Comparison of ENCODE assay signal across 28 mouse cellular contexts in genomic region chr13:43144720-43145418, GRCm38 (mm10). TPM values are rescaled to one million over a fixed set of nuclear protein-coding genes. Genes with fewer than 3 reads are reported as not detected.
DNase-seq lines count a peak whose midpoint lies in the region; ATAC-seq and TF ChIP-seq lines count a peak whose summit lies in the region.
"Had no signal": no experiment of that assay in that cellular context is flagged by ENCODE, and none has a peak within 500 bp of the region (broad histone marks: within the 10 kb centered on the region; RNA-seq: fewer than 3 reads in every experiment).

No protein-coding gene starts in this region.

- 0 out of 2 replicates have a peak overlapping the region, but pooled peaks have one; percentile 16 for H3K27ac ChIP-seq in heart, embryonic 10.5 days
- H3K27ac ChIP-seq in heart, embryonic 11.5 days (ENCODE audit: low read depth, low read length), result no peak overlapping the region
- no peak overlapping the region for H3K27ac ChIP-seq in liver, adult 2 months (replicated peaks; ENCODE audit: insufficient read depth, low read depth, low read length)
- H3K27ac ChIP-seq in liver, embryonic 12.5 days, result no peak overlapping the region
- H3K27ac ChIP-seq: forebrain, embryonic 13.5 days; heart, embryonic 13.5 days; hindbrain, embryonic 14.5 days; limb, embryonic 10.5 days; limb, embryonic 15.5 days; liver, embryonic 15.5 days; lung, embryonic 15.5 days; midbrain, embryonic 10.5 days; midbrain, embryonic 15.5 days; stomach, embryonic 15.5 days had no signal

- H3K27me3 ChIP-seq in heart, embryonic 10.5 days (ENCODE audit: insufficient read depth, poor library complexity, severe bottlenecking), result no peaks in the 10 kb centered on the region
- no peaks in the 10 kb centered on the region for H3K27me3 ChIP-seq in heart, embryonic 11.5 days (ENCODE audit: control insufficient read depth, insufficient read depth, low read length)
- H3K27me3 ChIP-seq in liver, adult 2 months (ENCODE audit: control insufficient read depth, insufficient read depth, low read length), result no peaks in the 10 kb centered on the region
- no peaks in the 10 kb centered on the region for H3K27me3 ChIP-seq in liver, embryonic 12.5 days (replicated peaks)
- H3K27me3 ChIP-seq: forebrain, embryonic 13.5 days; heart, embryonic 13.5 days; limb, embryonic 15.5 days; liver, embryonic 15.5 days; lung, embryonic 15.5 days; midbrain, embryonic 15.5 days; stomach, embryonic 15.5 days had no signal

- DNase-seq in heart, embryonic 10.5 days (ENCODE audit: low spot score), result no peak
- peak; percentile 56 for DNase-seq in kidney, postnatal 14 days
- DNase-seq in kidney, adult 8-10 months, result no peak
- peak; percentile 82 for DNase-seq in liver, adult 2 months (ENCODE audit: extremely low read depth, low read depth, low spot score)
- peak; percentile 54 to 57 for DNase-seq in kidney, postnatal 36 days
- no peak for DNase-seq in left cerebral cortex, adult 11 months (ENCODE audit: low spot score)
- DNase-seq: adrenal gland, postnatal 10 days; cerebellum, adult 11 months; cerebellum, adult 9-10 months; cerebellum, postnatal 36 days; gastrocnemius, postnatal 25 days; heart, adult 18-20 months; heart, postnatal 10 days; thymus, postnatal 25 days had no signal

- no peak overlapping the region for H3K4me3 ChIP-seq in heart, embryonic 10.5 days
- H3K4me3 ChIP-seq in heart, embryonic 11.5 days (ENCODE audit: low read depth, low read length), result no peak overlapping the region
- no peak overlapping the region for H3K4me3 ChIP-seq in liver, adult 2 months (ENCODE audit: insufficient read depth, low read depth, low read length)
- H3K4me3 ChIP-seq in liver, embryonic 12.5 days, result no peak overlapping the region
- H3K4me3 ChIP-seq: forebrain, embryonic 13.5 days; heart, embryonic 13.5 days; limb, embryonic 10.5 days; limb, embryonic 15.5 days; liver, embryonic 15.5 days; lung, embryonic 15.5 days; midbrain, embryonic 10.5 days; midbrain, embryonic 15.5 days; stomach, embryonic 15.5 days had no signal

- no peak for TF ChIP-seq CTCF in liver, adult 2 months (IDR thresholded peaks at IDR 0.05; ENCODE audit: low read depth, low read length)

- WGBS in heart, embryonic 10.5 days, result 74% methylated on average over 7 of the region's 7 CpGs
- 76% methylated on average over 7 of the region's 7 CpGs for WGBS in heart, embryonic 11.5 days (ENCODE audit: insufficient replicate concordance)
- WGBS in liver, adult 2 months, result 51% methylated on average over 7 of the region's 7 CpGs
- WGBS in liver, embryonic 12.5 days (ENCODE audit: insufficient replicate concordance), result 60% methylated on average over 7 of the region's 7 CpGs

- TF ChIP-seq POLR2A in liver, adult 2 months (IDR thresholded peaks at IDR 0.05; ENCODE audit: extremely low read depth, insufficient read depth, low read length), result no peak

- H3K9ac ChIP-seq in heart, embryonic 11.5 days (ENCODE audit: low read depth, low read length), result no peak overlapping the region
- no peak overlapping the region for H3K9ac ChIP-seq in liver, adult 2 months (ENCODE audit: low read depth, low read length)
- H3K9ac ChIP-seq in liver, embryonic 12.5 days, result no peak overlapping the region
- H3K9ac ChIP-seq: forebrain, embryonic 13.5 days; heart, embryonic 13.5 days; hindbrain, embryonic 14.5 days; limb, embryonic 15.5 days; liver, embryonic 15.5 days; lung, embryonic 15.5 days; midbrain, embryonic 15.5 days; stomach, embryonic 15.5 days had no signal

- no peaks in the 10 kb centered on the region for H3K36me3 ChIP-seq in heart, embryonic 10.5 days
- H3K36me3 ChIP-seq in heart, embryonic 11.5 days (ENCODE audit: control insufficient read depth, insufficient read depth, low read length), result 0 out of 2 replicates have a peak, but pooled peaks cover 2% of the 10 kb centered on the region
- no peaks in the 10 kb centered on the region for H3K36me3 ChIP-seq in liver, adult 2 months (ENCODE audit: control insufficient read depth, insufficient read depth, low read length)
- H3K36me3 ChIP-seq in liver, embryonic 12.5 days, result no peaks in the 10 kb centered on the region
- H3K36me3 ChIP-seq: G1E; limb, embryonic 10.5 days; liver, embryonic 15.5 days; lung, embryonic 15.5 days; midbrain, embryonic 10.5 days; midbrain, embryonic 15.5 days; stomach, embryonic 15.5 days had no signal

- no peaks in the 10 kb centered on the region for H3K79me2 ChIP-seq in liver, adult 2 months (ENCODE audit: control insufficient read depth, insufficient read depth, low read length)

- ATAC-seq in heart, embryonic 11.5 days (replicated peaks; ENCODE audit: insufficient number of reproducible peaks, low FRiP score, low TSS enrichment), result no peak
- ATAC-seq in liver, embryonic 12.5 days, result no peak
- ATAC-seq: forebrain, embryonic 13.5 days; intestine, postnatal 0 days; midbrain, embryonic 15.5 days had no signal

- H3K9me3 ChIP-seq in heart, embryonic 10.5 days, result no peaks in the 10 kb centered on the region
- no peaks in the 10 kb centered on the region for H3K9me3 ChIP-seq in heart, embryonic 11.5 days (replicated peaks; ENCODE audit: control insufficient read depth, low read length)
- no peaks in the 10 kb centered on the region for H3K9me3 ChIP-seq in liver, embryonic 12.5 days (replicated peaks)
- H3K9me3 ChIP-seq: forebrain, embryonic 13.5 days; G1E; heart, embryonic 13.5 days; limb, embryonic 10.5 days; limb, embryonic 15.5 days; liver, embryonic 15.5 days; lung, embryonic 15.5 days; midbrain, embryonic 10.5 days; midbrain, embryonic 15.5 days; stomach, embryonic 15.5 days had no signal

- H3K4me2 ChIP-seq in heart, embryonic 11.5 days, result no peak overlapping the region
- H3K4me2 ChIP-seq in liver, embryonic 12.5 days, result no peak overlapping the region
- H3K4me2 ChIP-seq: forebrain, embryonic 13.5 days; heart, embryonic 13.5 days; hindbrain, embryonic 14.5 days; limb, embryonic 15.5 days; liver, embryonic 15.5 days; lung, embryonic 15.5 days; midbrain, embryonic 15.5 days; stomach, embryonic 15.5 days had no signal

- peaks cover 22% of the 10 kb centered on the region for H3K4me1 ChIP-seq in heart, embryonic 10.5 days
- peaks cover 7% of the 10 kb centered on the region for H3K4me1 ChIP-seq in heart, embryonic 11.5 days (ENCODE audit: control insufficient read depth, insufficient read depth, low read length)
- peaks cover 5% of the 10 kb centered on the region for H3K4me1 ChIP-seq in liver, adult 2 months (ENCODE audit: control insufficient read depth, insufficient read depth, low read length)
- H3K4me1 ChIP-seq in liver, embryonic 12.5 days, result no peaks in the 10 kb centered on the region
- H3K4me1 ChIP-seq: forebrain, embryonic 13.5 days; limb, embryonic 15.5 days; liver, embryonic 15.5 days; lung, embryonic 15.5 days; midbrain, embryonic 15.5 days; stomach, embryonic 15.5 days had no signal

RNA-seq across cellular contexts. Expression of gene Tbc1d7, which starts 26.4 kb away (rescaled TPM):
- 55.0 and 55.8 TPM in 2 replicates for polyA plus RNA-seq in heart, embryonic 10.5 days (2016; fragmentation: Nextera tagmentation; extraction: Ambion mirVana)
- polyA plus RNA-seq in heart, embryonic 11.5 days (2014; fragmentation: Nextera tagmentation; extraction: Ambion mirVana), result 51.1 and 54.2 TPM in 2 replicates
- total RNA-seq in liver, adult 2 months (2014; rRNA removed), result 6.2 and 7.2 TPM in 2 replicates
- 14.9 and 18.0 TPM in 2 replicates for polyA plus RNA-seq in liver, adult 2 months (2012; rRNA removed)
- polyA plus RNA-seq in liver, embryonic 12.5 days (2016; fragmentation: Nextera tagmentation; extraction: Ambion mirVana), result 20.0 and 20.7 TPM in 2 replicates

Comparison
In these comparisons a context has a peak if more than half of its experiments do, and no peak if none do; other contexts are left out.
1. DNase-seq: peak in kidney, postnatal 14 days (single experiment), liver, adult 2 months (single experiment) and kidney, postnatal 36 days (2 of 2); none in heart, embryonic 10.5 days (single experiment), kidney, adult 8-10 months (0 of 2) and left cerebral cortex, adult 11 months (single experiment).